Mouse (Mus musculus) layer of hippocampus, adult 2 months (tissue): ENCODE data around the gene Sebox. TPM values are rescaled to one million over a fixed set of nuclear protein-coding genes. Genes with fewer than 3 reads are reported as not detected.
"Not testable (repeated sequence)": the region's sequence is repeated elsewhere in the genome, so short reads cannot be mapped to it uniquely, and the experiment has no call there.

Experiments
- DNase-seq, 2 experiments: peaks; one replicate each; pipeline ENCODE4 v3.0.0; 2022; ENCODE audit warnings: low spot score in 2 of 2
- H3K27ac ChIP-seq: fragments of 200-600 bp; 2 replicates; pipeline ENCODE4 v1.8.1; 2022
- H3K4me3 ChIP-seq: fragments of 200-600 bp; 2 replicates; pipeline ENCODE4 v1.8.1; 2022; ENCODE audit warnings: mild to moderate bottlenecking
- CTCF ChIP-seq: fragments of 200-600 bp; conservative IDR thresholded peaks from 2 replicates; pipeline ENCODE4 v1.8.1; 2022; ENCODE audit warnings: antibody characterized with exemption, mild to moderate bottlenecking, moderate library complexity
- total RNA-seq, 2 experiments: library from RNA; stranded (reverse); gene quantifications; 2 replicates each; pipeline ENCODE4 v1.2.3; 2021

Gene Sebox
- total RNA-seq, 2 experiments from 2014 or later, result 4.5 to 4.7 TPM

DNA sequence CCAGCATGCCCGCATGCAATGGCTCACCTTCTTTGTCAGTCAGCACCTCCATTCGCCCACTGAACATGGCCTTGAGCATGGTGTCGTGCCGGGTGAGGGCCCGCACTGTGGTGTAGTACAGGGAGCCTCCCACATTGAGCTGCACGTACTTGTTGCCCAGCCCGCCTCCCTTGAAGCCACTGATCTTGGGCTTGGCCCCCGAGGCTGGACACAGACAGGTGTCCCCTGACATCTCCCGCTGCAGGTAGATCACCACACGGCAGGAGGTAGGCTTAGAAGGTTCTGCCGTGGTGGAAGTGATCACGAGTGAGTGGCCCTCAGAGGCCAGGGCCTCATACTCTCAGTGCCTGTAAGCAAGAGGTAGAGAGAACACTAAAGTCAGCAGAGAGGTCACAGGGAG, 26.8 kb downstream of the Sebox start:
- Histone ChIP-seq H3K27ac (peak overlapping the region; percentile 53; the same call in 1 of the 2 replicates), H3K4me3 (no peak overlapping the region)
- no peak for DNase-seq
- no peak for TF ChIP-seq CTCF

- no peak for DNase-seq
- H3K27ac ChIP-seq, result peak overlapping the region; percentile 53; the same call in 1 of the 2 replicates
These were observed 27.8 kb downstream of the Sebox start for GRCm38 (mm10) chr11:78531046-78531445.

DNA sequence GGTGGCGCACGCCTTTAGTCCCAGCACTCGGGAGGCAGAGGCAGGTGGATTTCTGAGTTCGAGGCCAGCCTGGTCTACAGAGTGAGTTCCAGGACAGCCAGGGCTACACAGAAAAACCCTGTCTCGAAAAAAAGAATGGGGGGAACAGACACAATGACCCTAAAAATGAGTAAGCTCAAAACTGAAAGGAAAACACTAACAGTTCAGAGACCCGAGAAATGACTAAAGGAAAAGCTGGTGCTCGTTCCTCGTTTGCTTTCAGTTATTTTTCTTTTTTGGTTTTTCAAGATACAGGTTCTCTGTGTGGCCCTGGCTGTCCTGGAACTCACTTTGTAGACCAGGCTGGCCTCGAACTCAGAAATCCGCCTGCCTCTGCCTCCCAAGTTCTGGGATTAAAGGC, 28.3 kb downstream of the Sebox start:
- not testable (repeated sequence) for DNase-seq, H3K27ac ChIP-seq

More at GRCm38 (mm10) chr11:78531046-78531445, 27.8 kb downstream of the Sebox start:
- TF ChIP-seq CTCF, result no peak
- no peak overlapping the region for H3K4me3 ChIP-seq

GRCm38 (mm10) chr11:78534516-78534915, 31.3 kb downstream of the Sebox start:
- Histone ChIP-seq H3K27ac (peak overlapping the region; percentile 90; the same call in 1 of the 2 replicates), H3K4me3 (peak overlapping the region; percentile 94; the same call in 1 of the 2 replicates)
- peak; percentile 26 for TF ChIP-seq CTCF
- no peak for DNase-seq

More for the DNA sequence above, 28.3 kb downstream of the Sebox start:
- H3K4me3 ChIP-seq, result not testable (repeated sequence)

- peak overlapping the region; percentile 90 for H3K27ac ChIP-seq
- H3K4me3 ChIP-seq, result peak overlapping the region; percentile 94
- no peak for TF ChIP-seq CTCF
- no peak for DNase-seq
These were observed 32.3 kb downstream of the Sebox start for GRCm38 (mm10) chr11:78535376-78536079.

- 0 out of 2 replicates have a peak, but pooled peaks have one; percentile 2 for TF ChIP-seq CTCF
- Histone ChIP-seq H3K4me3 (peak within 1 kb of the TSS; percentile 94), H3K27ac (peak within 1 kb of the TSS; percentile 90)
- DNase-seq, result peak; percentile 97 to 99
These were observed 32.9 kb downstream of the Sebox start, which contains the start of the genes Tnfaip1 and Ift20 for GRCm38 (mm10) chr11:78536080-78536689. Tnfaip1 (minus strand) TSS chr11:78536332. Ift20 (plus strand) TSS chr11:78536361.

GRCm38 (mm10) chr11:78536690-78537084, 33.4 kb downstream of the Sebox start:
- peak overlapping the region; percentile 94 for H3K4me3 ChIP-seq
- peak overlapping the region; percentile 76 for H3K27ac ChIP-seq
- TF ChIP-seq CTCF, result no peak
- peak; percentile 32 to 35 for DNase-seq

- no peak for DNase-seq
- Histone ChIP-seq H3K4me3 (no peak overlapping the region), H3K27ac (no peak overlapping the region)
- no peak for TF ChIP-seq CTCF
These were observed 37.1 kb downstream of the Sebox start for GRCm38 (mm10) chr11:78540358-78540757.

DNA sequence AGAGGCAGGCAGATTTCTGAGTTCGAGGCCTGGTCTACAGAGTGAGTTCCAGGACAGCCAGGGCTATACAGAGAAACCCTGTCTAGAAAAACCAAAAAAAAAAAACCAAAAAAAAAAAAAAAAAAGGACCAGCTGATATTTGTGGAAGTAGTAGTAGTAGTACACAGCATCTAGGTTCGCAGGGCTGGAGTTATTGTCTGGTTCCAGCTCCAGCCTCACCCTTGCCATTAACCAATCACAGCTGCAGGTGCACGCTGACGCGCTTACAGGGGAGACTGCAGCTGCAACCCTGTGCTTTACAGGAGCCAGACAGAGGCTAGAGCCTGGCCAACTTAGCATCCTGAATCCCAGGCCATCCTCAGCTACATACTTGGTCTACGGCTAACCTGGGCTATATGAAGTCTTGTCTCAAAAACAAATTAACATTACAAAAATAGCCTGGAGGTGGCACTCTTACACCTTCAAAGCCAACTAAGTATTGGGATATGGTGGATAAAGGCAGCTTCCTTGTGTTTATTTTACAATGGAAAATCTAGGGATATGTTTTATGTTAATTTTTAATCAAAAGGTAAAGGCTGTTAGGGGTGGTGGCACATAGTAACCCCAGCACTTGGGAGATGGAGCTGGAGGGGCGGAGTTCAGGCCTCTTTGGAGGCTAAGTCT, 41.3 kb downstream of the Sebox start:
- DNase-seq, result no peak
- Histone ChIP-seq H3K27ac (no peak overlapping the region), H3K4me3 (no peak overlapping the region)
- TF ChIP-seq CTCF, result peak; percentile 56

- no peak for TF ChIP-seq CTCF
- DNase-seq, result no peak
- H3K4me3 ChIP-seq, result no peak overlapping the region
- no peak overlapping the region for H3K27ac ChIP-seq
These were observed 41.9 kb downstream of the Sebox start for GRCm38 (mm10) chr11:78545181-78545580.

DNA sequence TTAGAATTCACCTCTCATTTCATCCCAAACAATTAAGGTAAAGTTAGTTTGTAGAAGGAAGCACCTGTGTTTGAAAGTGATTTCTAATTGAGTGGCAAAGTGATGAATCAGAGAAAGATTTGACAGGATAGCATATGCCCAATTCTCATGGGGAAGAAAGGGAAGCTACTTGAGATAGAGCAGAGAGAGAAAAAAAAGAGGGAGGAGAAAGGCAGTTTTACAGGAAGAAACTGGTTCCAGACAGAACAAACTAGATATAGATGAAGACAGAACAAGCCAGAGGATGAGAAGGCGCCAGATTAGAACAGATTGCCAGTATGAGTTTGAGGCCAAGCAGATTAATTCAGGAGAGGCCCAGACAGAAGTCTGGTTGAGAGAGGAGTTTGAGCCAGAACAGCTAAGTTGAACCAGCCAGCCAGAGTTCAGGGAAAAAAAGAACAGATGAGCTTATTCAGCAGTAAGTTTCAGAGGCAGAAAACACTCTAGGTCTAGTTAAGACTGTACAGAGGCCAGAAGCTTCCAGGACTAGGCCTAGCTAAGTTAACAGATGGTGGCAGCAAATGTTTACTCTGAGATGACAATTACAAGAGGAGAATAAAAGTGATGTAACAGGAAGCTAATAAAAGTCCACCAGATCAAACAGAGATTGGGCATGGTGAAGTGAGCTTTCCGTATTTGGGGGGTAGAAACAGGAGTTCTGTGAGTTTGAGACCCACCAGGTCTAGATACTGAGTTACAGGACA, 44.6 kb downstream of the Sebox start:
- no peak overlapping the region for H3K4me3 ChIP-seq
- DNase-seq, result no peak
- TF ChIP-seq CTCF, result no peak
- no peak overlapping the region for H3K27ac ChIP-seq

- no peak overlapping the region for H3K27ac ChIP-seq
- TF ChIP-seq CTCF, result no peak
- DNase-seq, result no peak
- H3K4me3 ChIP-seq, result peak overlapping the region; percentile 89
These were observed 46.3 kb downstream of the Sebox start for GRCm38 (mm10) chr11:78549491-78549987.
